Mouse (Mus musculus) cortical plate, adult 2 months (tissue): ENCODE results near the gene Tns1.

Experiments used
- CTCF ChIP-seq: fragments of 200-500 bp; IDR thresholded peaks from 2 replicates; pipeline ENCODE4 v1.5.1; 2011; ENCODE audit warnings: mild to moderate bottlenecking, control low read depth, low read length; ENCODE audit not compliant: insufficient read depth; ENCODE audit errors: extremely low read depth
- POLR2A ChIP-seq: fragments of 200-500 bp; IDR thresholded peaks from 2 replicates; pipeline ENCODE4 v1.6.1; 2011; ENCODE audit warnings: mild to moderate bottlenecking, low read length, control low read depth; ENCODE audit not compliant: insufficient read depth; ENCODE audit errors: extremely low read depth

GRCm38 (mm10) chr1:74022998-74023397 lies 101.3 kb downstream of the Tns1 start:
- TF ChIP-seq POLR2A (no peak), CTCF (no peak)
